Mouse (Mus musculus) brain, embryonic 14.5 days (tissue): Measurements from ENCODE around the gene Pcdh15.

Experiments
- CTCF ChIP-seq: fragments of 200-500 bp; IDR thresholded peaks from 2 replicates; pipeline ENCODE4 v1.5.1; 2012; ENCODE audit warnings: inconsistent platforms, mild to moderate bottlenecking, moderate library complexity, borderline replicate concordance; ENCODE audit not compliant: insufficient read depth, insufficient read length; ENCODE audit errors: extremely low read depth
- POLR2A ChIP-seq: fragments of 200-500 bp; IDR thresholded peaks from 2 replicates; pipeline ENCODE4 v1.6.1; 2012; ENCODE audit warnings: mild to moderate bottlenecking, inconsistent platforms, borderline replicate concordance; ENCODE audit not compliant: poor library complexity, insufficient read depth, insufficient read length, severe bottlenecking; ENCODE audit errors: extremely low read depth

GRCm38 (mm10) chr10:74625715-74626114 is 1526.6 kb downstream of the Pcdh15 start:
- no peak for TF ChIP-seq CTCF
- TF ChIP-seq POLR2A = no peak
